Mouse (Mus musculus) E14TG2a.4 (cell line): ENCODE measurements around the gene Taf6l.

ENCODE experiments used
- H3K27me3 ChIP-seq: 2 replicates; pipeline ENCODE4 v1.6.1; 2014; ENCODE audit warnings: low read length, control low read depth; ENCODE audit not compliant: insufficient read depth
- H3K36me3 ChIP-seq: 2 replicates; pipeline ENCODE4 v1.6.1; 2014; ENCODE audit warnings: low read length, control low read depth; ENCODE audit not compliant: insufficient read depth
- H3K4me1 ChIP-seq: replicated peaks from 2 replicates; pipeline ENCODE4 v1.6.1; 2014; ENCODE audit warnings: low read depth, low read length, control low read depth
- H3K4me3 ChIP-seq: replicated peaks from 2 replicates; pipeline ENCODE4 v1.5.1; 2014; ENCODE audit warnings: mild to moderate bottlenecking, low read length
- H3K9me3 ChIP-seq: 2 replicates; pipeline ENCODE4 v1.6.1; 2014; ENCODE audit warnings: low read length, control low read depth
- CTCF ChIP-seq: conservative IDR thresholded peaks from 2 replicates; pipeline ENCODE4 v1.5.1; 2014; ENCODE audit warnings: low read length
- NANOG ChIP-seq: IDR thresholded peaks from 2 replicates; pipeline ENCODE4 v1.6.1; 2014; ENCODE audit warnings: borderline replicate concordance, low read length, mixed read lengths
- POU5F1 ChIP-seq: IDR thresholded peaks from 2 replicates; pipeline ENCODE4 v1.6.1; 2014; ENCODE audit warnings: low read length, borderline replicate concordance

Taf6l gene

DNA sequence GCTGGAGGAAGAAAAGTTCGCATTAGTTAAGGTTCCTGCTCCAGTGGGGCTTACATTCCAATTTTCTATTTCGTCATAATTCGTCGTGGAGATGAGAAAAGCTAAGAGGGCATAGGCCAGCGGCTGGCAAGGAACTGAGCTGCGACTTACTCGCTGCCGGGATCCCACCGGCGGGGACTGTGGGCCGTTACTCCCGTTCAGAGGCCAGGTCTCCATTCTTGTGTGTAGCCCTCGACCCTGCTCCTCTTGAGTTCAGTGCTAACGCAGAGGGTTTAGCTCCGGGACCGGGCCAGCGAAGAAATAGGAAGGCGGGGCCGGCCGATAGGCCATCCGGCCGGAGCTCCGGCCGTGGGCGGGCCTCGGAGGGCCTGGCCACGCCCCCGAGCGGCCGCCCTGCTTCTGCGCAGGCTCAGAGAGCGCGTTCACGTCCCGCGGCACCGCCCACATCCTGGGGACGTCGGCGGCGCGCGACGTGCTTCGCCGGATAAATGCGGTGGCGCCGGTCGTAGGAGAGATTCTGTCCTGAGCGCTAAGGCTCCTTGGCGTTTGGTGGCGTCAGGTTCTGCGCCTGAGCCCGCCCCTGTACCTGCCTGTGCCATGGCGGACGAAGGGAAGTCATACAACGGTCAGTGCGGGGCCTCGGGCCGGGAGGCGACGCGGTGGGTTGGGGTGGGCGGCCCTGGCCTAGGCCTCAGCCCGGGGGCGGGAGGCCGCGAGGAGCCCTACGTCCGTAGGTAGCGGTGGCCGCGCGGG is 29.4 kb downstream of the Taf6l start, which contains the start of gene Nxf1:
Gene Nxf1, plus strand, starts transcription at position 439 of the 753 bp plus-strand sequence.
- Histone ChIP-seq H3K9me3 (no peaks in the 10 kb centered on the region), H3K4me3 (peak within 1 kb of the TSS; percentile 97), H3K27me3 (no peaks in the 10 kb centered on the region), H3K4me1 (peaks cover 47% of the 10 kb centered on the region), H3K36me3 (peaks cover 48% of the 10 kb centered on the region)
- TF ChIP-seq POU5F1 = no peak

DNA sequence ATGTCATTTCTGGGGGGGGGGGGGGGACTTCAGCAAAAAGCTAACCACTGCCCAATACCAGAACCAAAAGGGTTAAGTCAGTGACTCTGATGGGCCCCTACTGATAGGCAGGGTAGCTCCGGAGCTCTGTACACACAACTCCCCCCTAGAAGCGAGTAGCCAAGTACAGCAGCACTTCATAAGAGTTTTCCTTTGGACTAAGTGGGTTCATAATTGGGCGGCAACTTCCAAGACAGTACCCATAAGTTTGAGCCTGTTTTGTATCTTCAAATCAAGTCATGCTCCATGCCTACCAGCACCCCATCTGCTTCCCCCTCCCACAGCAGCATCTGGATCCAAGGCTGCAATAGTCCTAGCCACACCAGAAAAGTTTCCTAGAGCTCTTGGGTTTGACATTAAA is 30.6 kb downstream of the Taf6l start:
- no peak for TF ChIP-seq NANOG
- no peak for TF ChIP-seq CTCF
- no peak for TF ChIP-seq POU5F1
- H3K36me3 ChIP-seq = peaks cover 53% of the 10 kb centered on the region
- H3K27me3 ChIP-seq = no peaks in the 10 kb centered on the region
- peaks cover 42% of the 10 kb centered on the region for H3K4me1 ChIP-seq
- H3K4me3 ChIP-seq = peak overlapping the region; percentile 97
- H3K9me3 ChIP-seq = no peaks in the 10 kb centered on the region

DNA sequence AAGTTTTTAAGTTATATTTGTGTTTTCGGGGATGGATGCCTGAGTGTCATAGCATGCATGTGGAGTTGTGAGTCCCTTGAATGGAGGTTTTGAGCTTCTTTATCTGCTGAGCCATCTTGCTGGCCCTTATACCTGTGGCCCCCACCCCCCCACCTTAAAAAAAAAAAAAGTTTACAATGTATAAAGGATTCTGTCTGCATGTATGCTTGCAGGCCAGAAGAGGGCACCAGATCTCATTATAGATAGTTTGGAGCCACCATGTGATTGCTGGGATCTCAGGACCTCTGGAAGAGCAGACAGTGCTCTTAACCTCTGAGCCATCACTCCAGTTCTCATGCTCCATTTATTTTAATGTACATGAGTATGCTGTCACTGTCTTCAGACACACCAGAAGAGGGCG is 38.8 kb downstream of the Taf6l start:
- Histone ChIP-seq H3K4me1 (peaks cover 14% of the 10 kb centered on the region), H3K27me3 (no peaks in the 10 kb centered on the region), H3K9me3 (no peaks in the 10 kb centered on the region), H3K4me3 (no peak overlapping the region), H3K36me3 (peaks cover 95% of the 10 kb centered on the region)
- TF ChIP-seq CTCF (peak; percentile 33), POU5F1 (no peak)

DNA sequence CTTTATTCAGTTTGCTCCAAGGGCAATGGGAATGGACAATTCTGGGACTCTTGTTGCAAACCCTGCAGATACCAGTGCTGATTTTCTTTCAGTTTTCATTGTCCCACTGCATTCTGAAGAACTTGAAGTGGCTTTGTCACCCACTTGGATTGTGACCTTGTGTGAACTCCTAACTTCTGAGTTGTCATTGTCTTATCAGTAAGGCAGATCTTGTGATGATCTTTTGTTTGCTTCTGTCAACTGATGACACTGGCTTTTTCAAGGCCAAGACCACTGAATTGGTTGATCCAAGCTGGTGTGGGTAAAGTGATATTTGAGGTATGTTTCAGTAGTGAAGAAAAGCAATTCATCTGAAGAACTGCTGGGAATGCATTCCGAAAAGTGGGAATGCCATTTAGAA is 40.8 kb downstream of the Taf6l start:
- H3K4me3 ChIP-seq = no peak overlapping the region
- H3K36me3 ChIP-seq = peaks cover 83% of the 10 kb centered on the region
- TF ChIP-seq CTCF = no peak
- TF ChIP-seq POU5F1 = no peak
- TF ChIP-seq NANOG = no peak
- no peaks in the 10 kb centered on the region for H3K27me3 ChIP-seq
- peaks cover 23% of the 10 kb centered on the region for H3K4me1 ChIP-seq
- no peaks in the 10 kb centered on the region for H3K9me3 ChIP-seq

DNA sequence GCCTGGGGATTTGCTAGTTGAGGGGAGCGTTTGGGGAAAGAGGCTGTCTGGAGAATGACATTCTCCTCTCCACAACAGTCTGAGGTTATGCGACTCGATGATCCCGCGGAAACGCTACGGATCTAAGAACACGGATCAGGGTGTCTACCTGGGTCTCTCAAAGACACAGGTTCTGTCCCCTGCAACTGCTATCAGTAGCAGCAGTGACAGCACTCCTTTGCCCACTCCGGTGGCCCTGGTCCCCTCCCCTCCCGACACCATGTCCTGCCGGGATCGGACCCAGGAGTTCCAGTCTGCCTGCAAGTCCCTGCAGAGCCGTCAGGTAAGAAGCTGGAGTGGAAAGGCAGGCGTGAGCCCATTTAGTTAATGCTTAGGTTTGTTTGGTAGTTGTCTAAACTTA is 44.0 kb downstream of the Taf6l start:
- H3K36me3 ChIP-seq = peaks cover 83% of the 10 kb centered on the region
- H3K27me3 ChIP-seq = no peaks in the 10 kb centered on the region
- peaks cover 53% of the 10 kb centered on the region for H3K4me1 ChIP-seq
- TF ChIP-seq NANOG (no peak), CTCF (no peak), POU5F1 (no peak)
- no peaks in the 10 kb centered on the region for H3K9me3 ChIP-seq
- peak overlapping the region; percentile 93 for H3K4me3 ChIP-seq

DNA sequence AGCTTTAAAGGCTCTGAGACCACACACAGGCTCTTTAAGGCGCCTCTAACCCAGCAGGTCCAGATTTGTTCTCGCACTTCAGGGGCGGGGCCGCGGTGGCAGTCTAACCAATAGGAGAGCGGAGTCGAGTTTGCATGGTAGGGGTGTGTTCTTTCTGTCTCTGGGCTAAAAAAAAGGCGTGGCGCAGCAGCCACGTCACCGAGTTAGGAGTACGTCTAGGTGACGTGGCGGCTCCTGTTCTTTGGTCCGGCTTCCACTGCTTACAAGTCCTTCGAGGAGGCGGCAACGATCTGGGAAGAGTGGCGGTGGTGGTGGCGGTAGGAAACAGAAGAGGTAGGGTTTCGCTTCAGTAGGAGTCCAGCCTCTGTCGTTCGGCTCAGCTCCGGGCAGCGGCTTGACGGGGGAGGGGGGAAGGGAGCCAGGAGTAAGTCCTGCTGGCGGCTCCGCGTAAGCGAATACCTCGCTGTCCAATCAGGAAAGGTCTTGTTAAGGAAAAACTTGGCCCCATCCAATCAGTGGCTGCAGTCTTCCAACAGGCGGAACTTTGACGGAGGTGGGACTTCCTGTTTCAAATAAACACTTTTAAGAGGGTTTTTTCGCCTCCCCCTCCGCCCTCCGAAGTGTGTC is 44.9 kb downstream of the Taf6l start, which contains the start of gene Stx5a:
Gene Stx5a, plus strand, starts transcription at position 171 of the 627 bp plus-strand sequence.
- H3K9me3 ChIP-seq = no peaks in the 10 kb centered on the region
- no peak for TF ChIP-seq CTCF
- no peak for TF ChIP-seq NANOG
- TF ChIP-seq POU5F1 = no peak
- peak within 1 kb of the TSS; percentile 93 for H3K4me3 ChIP-seq
- no peaks in the 10 kb centered on the region for H3K27me3 ChIP-seq
- H3K36me3 ChIP-seq = peaks cover 80% of the 10 kb centered on the region
- peaks cover 59% of the 10 kb centered on the region for H3K4me1 ChIP-seq

DNA sequence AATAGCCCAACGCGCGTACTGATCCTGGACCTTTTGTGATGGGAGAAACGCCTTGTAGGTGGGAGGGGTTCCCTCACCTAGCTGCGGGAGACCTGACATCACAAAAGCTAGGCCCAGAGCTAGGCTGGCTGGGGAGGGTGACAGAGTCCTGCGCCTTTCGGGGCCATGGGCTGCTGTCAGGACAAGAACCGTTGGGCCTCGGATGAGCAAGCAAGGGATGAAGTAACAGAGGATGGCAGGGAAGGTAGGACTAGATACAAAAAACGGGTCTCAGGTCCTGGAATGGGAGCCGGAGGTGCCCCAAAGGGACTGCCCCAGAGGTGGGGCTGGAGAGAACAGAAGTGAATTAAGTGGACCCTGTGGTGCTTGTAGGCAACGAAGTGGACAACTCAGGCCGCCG is 45.6 kb downstream of the Taf6l start, which contains the start of gene 1700092M07Rik:
Gene 1700092M07Rik, plus strand, starts transcription at position 116 of the 400 bp plus-strand sequence.
- Histone ChIP-seq H3K36me3 (peaks cover 72% of the 10 kb centered on the region), H3K9me3 (no peaks in the 10 kb centered on the region), H3K4me1 (peaks cover 59% of the 10 kb centered on the region), H3K27me3 (no peaks in the 10 kb centered on the region), H3K4me3 (peak within 1 kb of the TSS; percentile 93)
- TF ChIP-seq NANOG (no peak), CTCF (no peak), POU5F1 (no peak)

DNA sequence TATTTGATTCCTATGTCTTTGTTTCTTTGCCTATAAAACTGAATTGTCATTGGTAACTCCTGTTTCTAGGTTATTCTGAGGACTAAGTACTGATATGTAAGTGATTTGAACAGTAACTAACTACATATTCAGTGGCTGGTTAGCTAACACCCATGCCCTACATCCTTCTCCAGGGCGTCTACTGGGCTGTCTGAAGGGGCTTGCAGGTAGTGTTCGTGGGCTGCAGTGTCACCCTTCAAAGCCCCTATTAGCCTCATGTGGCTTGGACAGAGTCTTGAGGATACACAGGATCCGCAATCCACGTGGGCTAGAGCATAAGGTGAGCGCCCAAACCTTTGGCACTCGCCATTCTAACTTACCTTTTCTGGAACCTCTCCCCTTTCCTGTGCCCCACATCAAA is 46.6 kb downstream of the Taf6l start:
- TF ChIP-seq NANOG (no peak), POU5F1 (no peak), CTCF (no peak)
- Histone ChIP-seq H3K36me3 (peaks cover 63% of the 10 kb centered on the region), H3K27me3 (no peaks in the 10 kb centered on the region), H3K9me3 (no peaks in the 10 kb centered on the region), H3K4me3 (peak overlapping the region; percentile 93; the same call in 1 of the 2 replicates), H3K4me1 (peaks cover 67% of the 10 kb centered on the region)

DNA sequence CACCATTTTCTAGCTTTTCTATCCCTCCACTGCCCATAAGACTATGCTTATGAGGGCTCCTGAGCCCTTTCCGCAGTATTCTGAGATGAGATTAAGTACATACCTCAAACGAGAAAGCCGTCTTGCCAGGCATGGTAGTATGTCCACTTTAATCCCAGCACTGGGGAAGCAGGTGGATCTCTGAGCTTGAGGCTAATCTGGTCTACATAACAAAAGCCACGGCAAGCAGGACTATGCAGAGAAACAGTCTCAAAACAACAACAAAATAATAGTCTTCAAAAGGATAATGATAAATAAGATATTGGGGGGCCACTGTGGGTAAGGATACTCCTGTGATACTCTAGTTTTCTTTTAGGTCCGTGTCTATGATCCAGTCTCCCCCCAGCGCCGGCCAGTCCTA is 47.3 kb downstream of the Taf6l start:
- Histone ChIP-seq H3K27me3 (no peaks in the 10 kb centered on the region), H3K9me3 (no peaks in the 10 kb centered on the region), H3K36me3 (peaks cover 56% of the 10 kb centered on the region), H3K4me1 (peaks cover 67% of the 10 kb centered on the region), H3K4me3 (no peak overlapping the region)
- TF ChIP-seq CTCF (no peak), NANOG (no peak), POU5F1 (no peak)
